Mouse (Mus musculus): ENCODE results near the gene Sned1. TPM values are rescaled to one million over a fixed set of nuclear protein-coding genes. Genes with fewer than 3 reads are reported as not detected.
"Not testable (repeated sequence)": the region's sequence is repeated elsewhere in the genome, so short reads cannot be mapped to it uniquely, and the experiment has no call there.

Sned1 gene
- polyA plus RNA-seq, 1 experiment from 2014 or later, result 4.8 TPM

DNA sequence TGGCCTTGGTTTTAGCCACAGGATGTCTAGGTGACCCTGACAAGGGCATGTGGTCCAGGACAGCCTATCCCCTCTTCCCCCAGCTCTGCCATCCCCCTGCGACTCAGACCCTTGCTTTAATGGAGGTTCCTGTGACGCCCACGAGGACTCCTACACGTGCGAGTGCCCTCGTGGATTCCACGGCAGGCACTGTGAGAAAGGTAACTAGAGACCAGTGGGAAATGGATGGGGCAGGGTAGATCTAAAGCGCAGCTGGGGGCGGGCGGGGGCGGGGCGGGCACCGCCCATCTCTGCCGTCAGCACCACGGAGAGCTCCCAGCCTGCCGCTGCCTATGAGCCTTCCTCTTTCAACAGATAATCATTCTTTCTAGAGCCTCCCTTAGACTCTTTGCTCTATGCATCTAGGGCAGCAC, 36.8 kb downstream of the Sned1 start:
- Histone ChIP-seq H3K36me3 (ENCODE audit: control insufficient read depth, insufficient read depth, low read length) (peaks cover 3% of the 10 kb centered on the region; the same call in 1 of the 2 replicates), H3K9me3 (ENCODE audit: control insufficient read depth, low read depth, low read length) (no peaks in the 10 kb centered on the region), H3K4me2 (replicated peaks; ENCODE audit: low read depth, low read length) (no peak overlapping the region), H3K4me1 (ENCODE audit: control insufficient read depth, insufficient read depth, low read length) (no peaks in the 10 kb centered on the region), H3K27ac (ENCODE audit: low read length) (no peak overlapping the region), H3K27me3 (ENCODE audit: control insufficient read depth, insufficient read depth, low read length) (no peaks in the 10 kb centered on the region), H3K4me3 (ENCODE audit: low read depth, low read length) (no peak overlapping the region), H3K9ac (replicated peaks; ENCODE audit: low read depth, low read length) (no peak overlapping the region)
- ATAC-seq (ENCODE audit: insufficient number of reproducible peaks, insufficient read depth, low FRiP score, low read depth), result no peak
- WGBS, result 5% methylated on average over 16 of the region's 16 CpGs

DNA sequence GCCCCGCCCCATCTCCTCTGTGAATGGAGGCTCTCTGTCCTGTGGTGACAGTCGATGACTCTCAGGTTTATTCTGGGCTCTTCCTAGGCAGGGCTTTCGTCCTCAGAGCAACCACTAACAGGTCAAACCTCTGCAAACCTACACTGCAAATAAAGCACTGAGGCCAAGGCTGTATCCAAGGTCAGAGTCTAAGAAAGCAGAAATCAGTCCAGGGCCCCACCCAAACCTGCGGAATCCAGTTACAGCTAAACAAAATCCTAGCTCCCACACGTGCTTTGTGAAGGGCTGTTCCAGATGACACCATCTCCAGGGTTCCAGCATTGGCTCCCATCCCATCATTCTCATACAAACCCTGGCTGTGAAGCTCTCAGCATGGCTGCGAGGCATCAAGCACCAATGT, 39.9 kb downstream of the Sned1 start:
- ATAC-seq (ENCODE audit: insufficient number of reproducible peaks, insufficient read depth, low FRiP score, low read depth), result no peak
- 75% methylated on average over 6 of the region's 6 CpGs for WGBS

DNA sequence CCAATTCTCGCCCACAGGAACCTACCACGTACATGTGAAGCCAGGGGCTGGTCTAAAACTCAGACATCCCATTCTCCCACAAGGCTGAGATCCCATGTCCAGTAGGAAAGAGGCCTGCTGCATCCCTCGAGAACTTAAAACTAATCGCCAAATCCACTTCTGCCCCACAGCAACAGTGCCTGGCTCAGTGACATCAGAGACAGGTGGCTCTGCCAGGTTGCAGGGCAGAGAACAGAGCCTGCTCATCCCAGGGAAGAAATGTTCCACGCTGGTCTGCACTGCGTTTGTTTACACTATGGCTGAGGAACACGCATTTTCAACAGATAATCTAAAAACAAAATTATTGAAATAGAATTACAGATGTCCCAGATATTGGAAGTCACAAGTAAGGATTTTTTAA, 41.4 kb downstream of the Sned1 start:
- no peak for ATAC-seq (ENCODE audit: insufficient number of reproducible peaks, insufficient read depth, low FRiP score, low read depth)
- H3K9me3 ChIP-seq (ENCODE audit: control insufficient read depth, low read depth, low read length), result no peaks in the 10 kb centered on the region
- H3K4me1 ChIP-seq (ENCODE audit: control insufficient read depth, insufficient read depth, low read length), result no peaks in the 10 kb centered on the region
- H3K4me3 ChIP-seq (ENCODE audit: low read depth, low read length), result no peak overlapping the region
- no peaks in the 10 kb centered on the region for H3K27me3 ChIP-seq (ENCODE audit: control insufficient read depth, insufficient read depth, low read length)
- H3K9ac ChIP-seq (replicated peaks; ENCODE audit: low read depth, low read length), result no peak overlapping the region
- no peak overlapping the region for H3K27ac ChIP-seq (ENCODE audit: low read length)
- H3K36me3 ChIP-seq (ENCODE audit: control insufficient read depth, insufficient read depth, low read length), result peaks cover 3% of the 10 kb centered on the region; the same call in 1 of the 2 replicates
- 73% methylated on average over 7 of the region's 7 CpGs for WGBS
- no peak overlapping the region for H3K4me2 ChIP-seq (replicated peaks; ENCODE audit: low read depth, low read length)

More for the DNA sequence above, 39.9 kb downstream of the Sned1 start:
- no peaks in the 10 kb centered on the region for H3K9me3 ChIP-seq (ENCODE audit: control insufficient read depth, low read depth, low read length)
- H3K4me1 ChIP-seq (ENCODE audit: control insufficient read depth, insufficient read depth, low read length), result no peaks in the 10 kb centered on the region
- H3K36me3 ChIP-seq (ENCODE audit: control insufficient read depth, insufficient read depth, low read length), result peaks cover 3% of the 10 kb centered on the region; the same call in 1 of the 2 replicates
- no peak overlapping the region for H3K4me2 ChIP-seq (replicated peaks; ENCODE audit: low read depth, low read length)
- no peak overlapping the region for H3K9ac ChIP-seq (replicated peaks; ENCODE audit: low read depth, low read length)
- H3K4me3 ChIP-seq (ENCODE audit: low read depth, low read length), result no peak overlapping the region
- no peaks in the 10 kb centered on the region for H3K27me3 ChIP-seq (ENCODE audit: control insufficient read depth, insufficient read depth, low read length)
- H3K27ac ChIP-seq (ENCODE audit: low read length), result no peak overlapping the region

DNA sequence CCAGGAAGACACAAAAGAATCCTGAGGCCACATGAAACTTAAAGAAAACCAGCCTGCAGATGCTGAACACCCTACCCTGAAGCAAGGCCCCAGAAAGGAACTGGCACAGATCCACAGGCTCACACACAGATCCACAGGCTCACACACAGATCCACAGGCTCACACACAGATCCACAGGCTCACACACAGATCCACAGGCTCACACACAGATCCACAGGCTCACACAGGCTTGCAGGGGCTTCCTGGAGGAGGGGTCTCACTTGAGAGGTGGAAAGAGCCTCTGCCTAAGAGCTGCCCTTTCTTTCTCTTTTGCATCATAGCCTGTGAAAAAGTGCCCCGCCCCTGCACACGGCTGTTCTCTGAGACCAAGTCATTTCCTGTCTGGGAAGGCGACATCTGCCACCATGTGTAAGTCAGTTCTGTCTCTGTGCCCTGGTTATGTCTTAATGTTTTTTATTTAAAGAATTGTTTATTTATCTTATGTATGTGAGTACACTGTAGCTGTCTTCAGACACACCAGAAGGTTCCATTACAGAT, 54.1 kb downstream of the Sned1 start:
- 44% methylated on average over 3 of the region's 3 CpGs for WGBS
- Histone ChIP-seq H3K27me3 (ENCODE audit: control insufficient read depth, insufficient read depth, low read length) (no peaks in the 10 kb centered on the region), H3K4me2 (replicated peaks; ENCODE audit: low read depth, low read length) (no peak overlapping the region), H3K36me3 (ENCODE audit: control insufficient read depth, insufficient read depth, low read length) (peaks cover 5% of the 10 kb centered on the region; the same call in 1 of the 2 replicates), H3K27ac (ENCODE audit: low read length) (no peak overlapping the region), H3K9ac (replicated peaks; ENCODE audit: low read depth, low read length) (no peak overlapping the region), H3K4me3 (ENCODE audit: low read depth, low read length) (no peak overlapping the region), H3K9me3 (ENCODE audit: control insufficient read depth, low read depth, low read length) (no peaks in the 10 kb centered on the region), H3K4me1 (ENCODE audit: control insufficient read depth, insufficient read depth, low read length) (no peaks in the 10 kb centered on the region)
- ATAC-seq (ENCODE audit: insufficient number of reproducible peaks, insufficient read depth, low FRiP score, low read depth), result no peak

DNA sequence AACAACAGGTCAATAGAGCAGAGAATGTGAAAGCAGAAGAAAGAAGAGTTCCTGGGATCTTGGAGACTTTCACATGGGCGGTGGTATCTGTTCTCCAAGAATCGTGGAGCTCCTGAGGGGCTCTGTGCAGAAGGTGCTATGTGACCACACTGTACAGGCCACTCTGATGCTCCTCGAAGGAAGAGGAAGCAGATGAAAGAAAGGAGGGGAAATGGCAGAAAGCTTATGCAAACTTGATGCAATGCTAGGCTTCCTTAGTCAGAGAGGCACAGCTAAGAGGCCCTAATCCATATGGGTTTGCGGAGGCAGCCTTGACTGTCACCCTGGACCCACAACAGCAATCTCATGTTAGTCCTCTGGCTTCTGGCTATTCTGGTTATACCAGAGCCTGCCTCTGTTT, 55.3 kb downstream of the Sned1 start:
- Histone ChIP-seq H3K9ac (replicated peaks; ENCODE audit: low read depth, low read length) (no peak overlapping the region), H3K36me3 (ENCODE audit: control insufficient read depth, insufficient read depth, low read length) (peaks cover 5% of the 10 kb centered on the region; the same call in 1 of the 2 replicates), H3K4me1 (ENCODE audit: control insufficient read depth, insufficient read depth, low read length) (no peaks in the 10 kb centered on the region), H3K27ac (ENCODE audit: low read length) (no peak overlapping the region), H3K4me2 (replicated peaks; ENCODE audit: low read depth, low read length) (no peak overlapping the region), H3K9me3 (ENCODE audit: control insufficient read depth, low read depth, low read length) (no peaks in the 10 kb centered on the region), H3K4me3 (ENCODE audit: low read depth, low read length) (no peak overlapping the region), H3K27me3 (ENCODE audit: control insufficient read depth, insufficient read depth, low read length) (no peaks in the 10 kb centered on the region)
- 87% methylated on average over 4 of the region's 4 CpGs for WGBS
- no peak for ATAC-seq (ENCODE audit: insufficient number of reproducible peaks, insufficient read depth, low FRiP score, low read depth)

DNA sequence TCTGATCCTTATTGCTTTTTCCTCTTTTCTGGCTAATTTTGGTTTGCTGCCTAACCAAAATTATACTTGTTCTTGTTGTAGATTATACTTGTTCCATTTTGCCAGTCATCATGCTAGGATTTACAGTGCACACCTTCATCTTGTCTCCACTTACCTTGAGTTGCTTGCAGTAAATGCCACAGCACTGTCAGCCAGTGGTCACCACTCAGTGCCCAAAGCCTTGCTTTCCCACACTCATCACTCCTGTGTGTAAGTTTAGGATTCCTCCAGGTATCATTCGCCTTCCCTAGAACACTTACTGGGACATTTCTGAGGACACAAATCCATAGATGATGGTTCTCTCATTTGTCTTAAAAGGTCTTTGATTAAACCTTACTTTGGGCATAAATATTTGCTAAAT, 56.0 kb downstream of the Sned1 start:
- Histone ChIP-seq H3K27me3 (ENCODE audit: control insufficient read depth, insufficient read depth, low read length) (no peaks in the 10 kb centered on the region), H3K4me3 (ENCODE audit: low read depth, low read length) (no peak overlapping the region), H3K27ac (ENCODE audit: low read length) (no peak overlapping the region), H3K9me3 (ENCODE audit: control insufficient read depth, low read depth, low read length) (no peaks in the 10 kb centered on the region), H3K4me2 (replicated peaks; ENCODE audit: low read depth, low read length) (no peak overlapping the region), H3K9ac (replicated peaks; ENCODE audit: low read depth, low read length) (no peak overlapping the region), H3K36me3 (ENCODE audit: control insufficient read depth, insufficient read depth, low read length) (peaks cover 5% of the 10 kb centered on the region; the same call in 1 of the 2 replicates), H3K4me1 (ENCODE audit: control insufficient read depth, insufficient read depth, low read length) (no peaks in the 10 kb centered on the region)
- ATAC-seq (ENCODE audit: insufficient number of reproducible peaks, insufficient read depth, low FRiP score, low read depth), result no peak
- 89% methylated on average over 1 of the region's 1 CpGs for WGBS

DNA sequence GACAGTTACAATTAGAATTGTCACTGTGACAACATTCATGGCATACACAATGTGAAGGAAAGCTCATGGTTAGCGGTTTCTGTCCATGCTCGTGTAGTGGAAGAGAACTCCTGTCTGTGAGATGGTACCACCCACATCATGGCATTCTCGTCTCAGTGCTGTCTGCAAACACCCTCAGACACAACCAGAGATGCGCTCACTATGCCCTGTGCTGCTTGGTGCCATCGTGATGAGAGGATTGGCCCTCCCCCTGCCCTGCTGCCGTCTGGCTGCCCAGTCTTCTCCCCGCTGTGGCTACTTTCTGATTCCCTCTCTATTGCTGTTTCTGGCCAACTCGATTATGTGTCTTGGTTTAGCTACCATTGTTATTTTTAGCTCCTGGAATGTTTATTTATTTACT, 56.4 kb downstream of the Sned1 start:
- H3K9me3 ChIP-seq (ENCODE audit: control insufficient read depth, low read depth, low read length), result no peaks in the 10 kb centered on the region
- no peak for ATAC-seq (ENCODE audit: insufficient number of reproducible peaks, insufficient read depth, low FRiP score, low read depth)
- no peaks in the 10 kb centered on the region for H3K27me3 ChIP-seq (ENCODE audit: control insufficient read depth, insufficient read depth, low read length)
- no peak overlapping the region for H3K4me3 ChIP-seq (ENCODE audit: low read depth, low read length)
- no peaks in the 10 kb centered on the region for H3K4me1 ChIP-seq (ENCODE audit: control insufficient read depth, insufficient read depth, low read length)
- no peak overlapping the region for H3K27ac ChIP-seq (ENCODE audit: low read length)
- H3K36me3 ChIP-seq (ENCODE audit: control insufficient read depth, insufficient read depth, low read length), result peaks cover 5% of the 10 kb centered on the region; the same call in 1 of the 2 replicates
- 74% methylated on average over 8 of the region's 8 CpGs for WGBS
- H3K4me2 ChIP-seq (replicated peaks; ENCODE audit: low read depth, low read length), result no peak overlapping the region
- H3K9ac ChIP-seq (replicated peaks; ENCODE audit: low read depth, low read length), result no peak overlapping the region

DNA sequence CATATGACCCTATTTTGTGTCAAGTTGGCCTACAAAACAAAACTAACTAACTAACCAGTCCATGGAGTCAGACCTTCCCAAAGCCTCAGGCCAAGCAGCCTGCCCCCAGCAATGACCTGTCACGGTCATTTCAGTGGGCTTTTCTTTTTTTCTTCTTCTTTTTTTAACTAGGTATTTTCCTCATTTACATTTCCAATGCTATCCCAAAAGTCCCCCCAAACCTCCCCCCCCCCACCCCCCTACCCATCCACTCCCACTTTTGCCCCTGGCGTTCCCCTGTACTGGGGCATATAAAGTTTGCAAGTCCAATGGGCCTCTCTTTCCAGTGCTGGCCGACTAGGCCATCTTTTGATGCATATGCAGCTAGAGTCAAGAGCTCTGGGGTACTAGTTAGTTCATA, 58.9 kb downstream of the Sned1 start:
- H3K4me1 ChIP-seq (ENCODE audit: control insufficient read depth, insufficient read depth, low read length); ATAC-seq (ENCODE audit: insufficient number of reproducible peaks, insufficient read depth, low FRiP score, low read depth); H3K4me3 ChIP-seq (ENCODE audit: low read depth, low read length); H3K9me3 ChIP-seq (ENCODE audit: control insufficient read depth, low read depth, low read length); H3K9ac ChIP-seq (replicated peaks; ENCODE audit: low read depth, low read length); H3K27ac ChIP-seq (ENCODE audit: low read length); H3K4me2 ChIP-seq (replicated peaks; ENCODE audit: low read depth, low read length); H3K27me3 ChIP-seq (ENCODE audit: control insufficient read depth, insufficient read depth, low read length): not testable (repeated sequence)
- WGBS, result 68% methylated on average over 3 of the region's 3 CpGs
- H3K36me3 ChIP-seq (ENCODE audit: control insufficient read depth, insufficient read depth, low read length), result peaks cover 20% of the 10 kb centered on the region

DNA sequence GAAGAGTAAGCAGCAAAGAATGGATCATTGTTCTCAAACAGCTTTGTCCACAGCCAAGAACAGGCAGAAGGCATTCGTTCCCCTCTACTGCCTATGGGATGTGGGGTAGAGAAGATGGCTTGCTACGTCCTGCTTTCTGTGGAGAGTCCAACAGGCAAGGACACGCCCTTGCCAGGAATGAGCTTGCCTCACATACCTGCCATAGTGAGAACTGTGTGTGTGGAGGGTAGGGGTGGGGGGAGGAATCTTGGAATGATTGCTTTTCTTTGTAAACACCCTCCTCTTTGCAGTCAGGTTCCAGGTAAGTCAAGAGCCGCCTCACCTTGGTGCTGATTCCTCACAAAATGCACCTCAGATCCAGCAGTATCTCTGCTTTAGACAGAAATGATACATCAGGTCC, 64.2 kb downstream of the Sned1 start:
- no peak overlapping the region for H3K4me3 ChIP-seq (ENCODE audit: low read depth, low read length)
- H3K9ac ChIP-seq (replicated peaks; ENCODE audit: low read depth, low read length), result no peak overlapping the region
- 85% methylated on average over 4 of the region's 4 CpGs for WGBS
- H3K4me1 ChIP-seq (ENCODE audit: control insufficient read depth, insufficient read depth, low read length), result peaks cover 3% of the 10 kb centered on the region; the same call in 1 of the 2 replicates
- H3K9me3 ChIP-seq (ENCODE audit: control insufficient read depth, low read depth, low read length), result no peaks in the 10 kb centered on the region
- H3K36me3 ChIP-seq (ENCODE audit: control insufficient read depth, insufficient read depth, low read length), result peaks cover 56% of the 10 kb centered on the region
- H3K27me3 ChIP-seq (ENCODE audit: control insufficient read depth, insufficient read depth, low read length), result no peaks in the 10 kb centered on the region
- no peak overlapping the region for H3K4me2 ChIP-seq (replicated peaks; ENCODE audit: low read depth, low read length)
- no peak for ATAC-seq (ENCODE audit: insufficient number of reproducible peaks, insufficient read depth, low FRiP score, low read depth)
- H3K27ac ChIP-seq (ENCODE audit: low read length), result no peak overlapping the region
